Mouse (Mus musculus): ENCODE measurements around the gene Gm9970. TPM values are rescaled to one million over a fixed set of nuclear protein-coding genes. Genes with fewer than 3 reads are reported as not detected.

The Gm9970 gene
- polyA plus RNA-seq, 1 experiment from 2014 or later = 0.49 TPM

GRCm38 (mm10) chr5:31257616-31258015 is 16.6 kb upstream of the Gm9970 start:
- Histone ChIP-seq H3K27ac (replicated peaks; ENCODE audit: low read depth, low read length) (no peak overlapping the region), H3K4me1 (ENCODE audit: control insufficient read depth, insufficient read depth, low read length) (peaks cover 8% of the 10 kb centered on the region; the same call in 1 of the 2 replicates), H3K4me2 (ENCODE audit: low read depth, severe bottlenecking) (no peak overlapping the region), H3K9ac (ENCODE audit: low read length) (no peak overlapping the region), H3K4me3 (ENCODE audit: low read depth, low read length) (no peak overlapping the region), H3K9me3 (ENCODE audit: control insufficient read depth, low read length) (no peaks in the 10 kb centered on the region), H3K36me3 (ENCODE audit: control insufficient read depth, insufficient read depth, low read length) (peaks cover 10% of the 10 kb centered on the region), H3K27me3 (ENCODE audit: control insufficient read depth, insufficient read depth, low read length) (no peaks in the 10 kb centered on the region)
- whole genome bisulfite sequencing = 87% methylated on average over 11 of the region's 11 CpGs
- DNase-seq (ENCODE audit: low spot score) (no peak), ATAC-seq (ENCODE audit: insufficient number of reproducible peaks, low FRiP score, low TSS enrichment, low read depth) (no peak)

GRCm38 (mm10) chr5:31255971-31256370 is 14.9 kb upstream of the Gm9970 start:
- no peak for ATAC-seq (ENCODE audit: insufficient number of reproducible peaks, low FRiP score, low TSS enrichment, low read depth)
- H3K4me3 ChIP-seq (ENCODE audit: low read depth, low read length) = no peak overlapping the region
- H3K4me1 ChIP-seq (ENCODE audit: control insufficient read depth, insufficient read depth, low read length) = peaks cover 21% of the 10 kb centered on the region
- H3K9ac ChIP-seq (ENCODE audit: low read length) = no peak overlapping the region
- no peaks in the 10 kb centered on the region for H3K27me3 ChIP-seq (ENCODE audit: control insufficient read depth, insufficient read depth, low read length)
- DNase-seq (ENCODE audit: low spot score) = no peak
- H3K36me3 ChIP-seq (ENCODE audit: control insufficient read depth, insufficient read depth, low read length) = peaks cover 12% of the 10 kb centered on the region
- H3K9me3 ChIP-seq (ENCODE audit: control insufficient read depth, low read length) = no peaks in the 10 kb centered on the region
- 92% methylated on average over 2 of the region's 2 CpGs for WGBS
- no peak overlapping the region for H3K27ac ChIP-seq (replicated peaks; ENCODE audit: low read depth, low read length)
- H3K4me2 ChIP-seq (ENCODE audit: low read depth, severe bottlenecking) = no peak overlapping the region

GRCm38 (mm10) chr5:31255381-31255780 is 14.3 kb upstream of the Gm9970 start:
- Histone ChIP-seq H3K9ac (ENCODE audit: low read length) (no peak overlapping the region), H3K4me3 (ENCODE audit: low read depth, low read length) (no peak overlapping the region), H3K9me3 (ENCODE audit: control insufficient read depth, low read length) (no peaks in the 10 kb centered on the region), H3K36me3 (ENCODE audit: control insufficient read depth, insufficient read depth, low read length) (peaks cover 18% of the 10 kb centered on the region), H3K27ac (replicated peaks; ENCODE audit: low read depth, low read length) (no peak overlapping the region), H3K4me2 (ENCODE audit: low read depth, severe bottlenecking) (no peak overlapping the region), H3K27me3 (ENCODE audit: control insufficient read depth, insufficient read depth, low read length) (no peaks in the 10 kb centered on the region), H3K4me1 (ENCODE audit: control insufficient read depth, insufficient read depth, low read length) (peaks cover 25% of the 10 kb centered on the region)
- DNase-seq (ENCODE audit: low spot score) (no peak), ATAC-seq (ENCODE audit: insufficient number of reproducible peaks, low FRiP score, low TSS enrichment, low read depth) (no peak)
- 95% methylated on average over 2 of the region's 2 CpGs for WGBS

GRCm38 (mm10) chr5:31254901-31255300 is 13.9 kb upstream of the Gm9970 start:
- Histone ChIP-seq H3K27ac (replicated peaks; ENCODE audit: low read depth, low read length) (no peak overlapping the region), H3K4me3 (ENCODE audit: low read depth, low read length) (no peak overlapping the region), H3K4me1 (ENCODE audit: control insufficient read depth, insufficient read depth, low read length) (peaks cover 25% of the 10 kb centered on the region), H3K9ac (ENCODE audit: low read length) (no peak overlapping the region), H3K36me3 (ENCODE audit: control insufficient read depth, insufficient read depth, low read length) (peaks cover 20% of the 10 kb centered on the region), H3K27me3 (ENCODE audit: control insufficient read depth, insufficient read depth, low read length) (no peaks in the 10 kb centered on the region), H3K4me2 (ENCODE audit: low read depth, severe bottlenecking) (no peak overlapping the region), H3K9me3 (ENCODE audit: control insufficient read depth, low read length) (no peaks in the 10 kb centered on the region)
- DNase-seq (ENCODE audit: low spot score) = no peak
- 85% methylated on average over 8 of the region's 8 CpGs for WGBS
- ATAC-seq (ENCODE audit: insufficient number of reproducible peaks, low FRiP score, low TSS enrichment, low read depth) = no peak

- 86% methylated on average over 7 of the region's 7 CpGs for WGBS
- no peak overlapping the region for H3K9ac ChIP-seq (ENCODE audit: low read length)
- ATAC-seq (ENCODE audit: insufficient number of reproducible peaks, low FRiP score, low TSS enrichment, low read depth) (no peak), DNase-seq (ENCODE audit: low spot score) (no peak)
- peaks cover 18% of the 10 kb centered on the region for H3K36me3 ChIP-seq (ENCODE audit: control insufficient read depth, insufficient read depth, low read length)
- H3K4me1 ChIP-seq (ENCODE audit: control insufficient read depth, insufficient read depth, low read length) = peaks cover 25% of the 10 kb centered on the region
- no peak overlapping the region for H3K4me3 ChIP-seq (ENCODE audit: low read depth, low read length)
- H3K9me3 ChIP-seq (ENCODE audit: control insufficient read depth, low read length) = no peaks in the 10 kb centered on the region
- no peaks in the 10 kb centered on the region for H3K27me3 ChIP-seq (ENCODE audit: control insufficient read depth, insufficient read depth, low read length)
- no peak overlapping the region for H3K27ac ChIP-seq (replicated peaks; ENCODE audit: low read depth, low read length)
- H3K4me2 ChIP-seq (ENCODE audit: low read depth, severe bottlenecking) = no peak overlapping the region
These were observed 13.4 kb upstream of the Gm9970 start for GRCm38 (mm10) chr5:31254452-31254851.

DNA sequence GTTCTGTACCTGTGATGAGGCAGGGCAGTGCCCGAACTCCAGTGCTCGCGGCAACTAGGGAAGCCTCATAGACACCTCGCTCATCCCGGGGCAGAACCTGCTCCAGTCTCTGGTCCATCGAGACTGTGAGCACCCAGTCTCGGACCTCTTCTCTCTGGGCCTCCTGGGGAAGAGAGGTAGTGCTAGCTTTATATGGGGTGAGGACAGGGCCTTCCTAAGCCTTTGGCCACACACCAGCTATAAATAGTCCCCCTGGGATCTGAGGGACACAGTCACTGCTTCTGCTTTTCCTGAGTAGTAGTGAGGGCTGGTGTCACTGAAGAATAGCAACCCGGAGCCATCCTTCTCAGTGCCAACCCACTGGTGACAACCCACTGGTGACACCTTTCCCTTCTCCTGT is 12.8 kb upstream of the Gm9970 start:
- peaks cover 20% of the 10 kb centered on the region for H3K36me3 ChIP-seq (ENCODE audit: control insufficient read depth, insufficient read depth, low read length)
- WGBS = 94% methylated on average over 8 of the region's 8 CpGs
- H3K9ac ChIP-seq (ENCODE audit: low read length) = no peak overlapping the region
- H3K27me3 ChIP-seq (ENCODE audit: control insufficient read depth, insufficient read depth, low read length) = no peaks in the 10 kb centered on the region
- no peak for ATAC-seq (ENCODE audit: insufficient number of reproducible peaks, low FRiP score, low TSS enrichment, low read depth)
- no peak for DNase-seq (ENCODE audit: low spot score)
- peaks cover 25% of the 10 kb centered on the region for H3K4me1 ChIP-seq (ENCODE audit: control insufficient read depth, insufficient read depth, low read length)
- no peak overlapping the region for H3K27ac ChIP-seq (replicated peaks; ENCODE audit: low read depth, low read length)
- no peak overlapping the region for H3K4me3 ChIP-seq (ENCODE audit: low read depth, low read length)
- no peak overlapping the region; the same call in 1 of the 2 replicates for H3K4me2 ChIP-seq (ENCODE audit: low read depth, severe bottlenecking)
- H3K9me3 ChIP-seq (ENCODE audit: control insufficient read depth, low read length) = no peaks in the 10 kb centered on the region

DNA sequence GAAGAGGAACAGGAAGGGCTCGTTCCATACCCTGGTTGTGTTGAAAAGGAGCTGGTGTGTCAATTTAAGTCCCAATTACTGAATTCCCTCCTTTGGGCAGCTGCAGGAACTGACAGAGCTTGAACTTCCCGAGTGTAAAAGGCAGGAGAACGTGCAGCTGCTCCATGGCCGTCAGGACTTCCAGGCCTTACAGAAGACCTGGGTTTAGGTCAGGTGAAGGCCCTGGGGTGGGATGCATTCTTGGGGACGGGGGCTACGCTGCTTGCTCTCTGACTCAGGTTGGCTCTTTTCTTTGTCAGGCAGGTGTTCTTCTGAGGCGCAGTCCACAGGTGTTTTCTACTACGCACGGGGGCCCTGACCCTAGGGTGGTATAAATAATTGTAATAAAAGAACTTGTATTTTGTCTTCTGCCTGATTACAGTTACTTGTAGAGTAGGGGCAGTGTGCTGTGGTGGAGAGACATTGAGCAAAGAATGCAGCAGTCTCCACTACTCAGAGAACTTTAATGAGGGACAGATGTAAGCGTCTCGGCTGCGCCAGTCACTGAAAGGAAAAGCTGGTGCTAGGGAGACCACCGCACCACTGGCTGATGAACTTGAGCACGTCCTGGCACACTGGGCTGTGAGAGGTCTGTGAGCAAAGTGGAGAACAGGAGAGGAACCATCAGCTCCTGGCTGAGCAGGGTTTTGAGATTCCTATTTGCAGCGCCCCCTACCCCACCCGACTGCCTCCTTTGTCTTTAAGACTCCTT is 11.9 kb upstream of the Gm9970 start:
- Histone ChIP-seq H3K9me3 (ENCODE audit: control insufficient read depth, low read length) (no peaks in the 10 kb centered on the region), H3K27ac (replicated peaks; ENCODE audit: low read depth, low read length) (peak overlapping the region; percentile 68), H3K4me1 (ENCODE audit: control insufficient read depth, insufficient read depth, low read length) (peaks cover 25% of the 10 kb centered on the region), H3K4me3 (ENCODE audit: low read depth, low read length) (no peak overlapping the region), H3K36me3 (ENCODE audit: control insufficient read depth, insufficient read depth, low read length) (peaks cover 20% of the 10 kb centered on the region), H3K4me2 (ENCODE audit: low read depth, severe bottlenecking) (peak overlapping the region; percentile 69), H3K9ac (ENCODE audit: low read length) (peak overlapping the region; percentile 1; the same call in 1 of the 2 replicates), H3K27me3 (ENCODE audit: control insufficient read depth, insufficient read depth, low read length) (no peaks in the 10 kb centered on the region)
- peak; percentile 67 for DNase-seq (ENCODE audit: low spot score)
- WGBS = 55% methylated on average over 16 of the region's 16 CpGs
- no peak for ATAC-seq (ENCODE audit: insufficient number of reproducible peaks, low FRiP score, low TSS enrichment, low read depth)

DNA sequence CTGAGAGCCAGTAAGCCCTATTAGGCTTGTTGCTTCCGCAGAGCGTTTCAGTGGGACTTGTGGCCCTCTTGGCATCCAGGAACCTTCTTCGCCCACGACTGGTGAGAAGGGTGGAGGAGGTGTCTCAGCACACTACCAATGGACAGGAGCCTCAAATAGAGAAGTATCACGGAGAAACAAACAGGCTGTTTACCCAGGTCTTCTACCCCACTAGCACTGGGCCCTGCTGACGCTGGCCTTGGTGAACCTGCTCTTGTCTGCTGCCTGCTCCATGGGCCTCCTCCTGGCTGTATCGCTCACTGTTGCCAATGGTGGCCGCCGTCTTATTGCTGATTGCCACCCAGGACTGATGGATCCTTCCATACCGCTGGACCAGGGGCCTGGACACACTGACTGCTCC is 11.1 kb upstream of the Gm9970 start:
- Histone ChIP-seq H3K27ac (replicated peaks; ENCODE audit: low read depth, low read length) (no peak overlapping the region), H3K36me3 (ENCODE audit: control insufficient read depth, insufficient read depth, low read length) (peaks cover 20% of the 10 kb centered on the region), H3K9me3 (ENCODE audit: control insufficient read depth, low read length) (no peaks in the 10 kb centered on the region), H3K4me3 (ENCODE audit: low read depth, low read length) (peak overlapping the region; percentile 40), H3K4me2 (ENCODE audit: low read depth, severe bottlenecking) (peak overlapping the region; percentile 69), H3K27me3 (ENCODE audit: control insufficient read depth, insufficient read depth, low read length) (no peaks in the 10 kb centered on the region), H3K4me1 (ENCODE audit: control insufficient read depth, insufficient read depth, low read length) (peaks cover 25% of the 10 kb centered on the region), H3K9ac (ENCODE audit: low read length) (peak overlapping the region; percentile 58)
- ATAC-seq (ENCODE audit: insufficient number of reproducible peaks, low FRiP score, low TSS enrichment, low read depth) (no peak), DNase-seq (ENCODE audit: low spot score) (peak; percentile 48)
- WGBS = 39% methylated on average over 10 of the region's 10 CpGs

All from limb, embryonic 11.5 days (tissue).